Mouse (Mus musculus): ENCODE measurements at regions not wholly inside any gene's neighbourhood (a gene's known extent, or its start where the extent isn't known, plus 50 kb on each side); places are given as distances from the start of the nearest gene placed in this dataset.

DNA sequence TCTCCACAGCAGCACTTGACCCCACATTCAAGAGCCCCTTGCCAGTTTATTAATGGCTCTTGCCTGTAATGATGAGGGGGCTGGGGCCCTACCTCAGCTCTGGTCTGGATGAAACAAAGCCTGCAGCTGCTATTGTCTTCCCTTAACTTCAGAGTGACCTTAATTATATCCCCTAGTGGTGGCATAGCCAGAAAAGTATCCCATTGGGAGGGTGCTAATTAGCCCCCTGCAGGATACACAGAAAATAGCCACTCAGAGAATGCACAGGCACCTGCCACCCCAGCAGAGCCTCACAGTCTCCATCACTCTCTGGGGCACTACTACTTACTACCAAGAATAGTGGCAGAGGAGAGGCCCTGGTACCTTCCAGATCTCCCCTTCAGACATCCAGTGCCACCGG is 150.0 kb downstream of the Zfp706 start:
- TF ChIP-seq CTCF (IDR thresholded peaks at IDR 0.05; ENCODE audit: borderline replicate concordance, extremely low read depth, insufficient read depth, insufficient read length) (no peak; the same call in 1 of the 2 replicates), POLR2A (IDR thresholded peaks at IDR 0.05; ENCODE audit: borderline replicate concordance, extremely low read depth, insufficient read depth, insufficient read length, poor library complexity, severe bottlenecking) (no peak)

All from brain, embryonic 14.5 days (tissue).